Comparison of ENCODE assay signal across 17 mouse cellular contexts in genomic region chr5:149924501-149924900, GRCm38 (mm10).
DNase-seq lines count a peak whose midpoint lies in the region; ATAC-seq lines count a peak whose summit lies in the region.
"Had no signal": no experiment of that assay in that cellular context is flagged by ENCODE, and none has a peak within 500 bp of the region (broad histone marks: within the 10 kb centered on the region; RNA-seq: fewer than 3 reads in every experiment).

No protein-coding gene starts in this region.

- WGBS in heart, embryonic 11.5 days (ENCODE audit: insufficient replicate concordance), result 80% methylated on average over 10 of the region's 10 CpGs

- no peaks in the 10 kb centered on the region for H3K27me3 ChIP-seq in heart, embryonic 11.5 days (ENCODE audit: control insufficient read depth, insufficient read depth, low read length)
- H3K27me3 ChIP-seq: embryonic facial prominence, embryonic 12.5 days; forebrain, embryonic 13.5 days; forebrain, embryonic 15.5 days had no signal

- no peak overlapping the region for H3K9ac ChIP-seq in heart, embryonic 11.5 days (ENCODE audit: low read depth, low read length)
- H3K9ac ChIP-seq: embryonic facial prominence, embryonic 12.5 days; forebrain, embryonic 13.5 days; forebrain, embryonic 15.5 days; forebrain, postnatal 0 days had no signal

- no peak overlapping the region for H3K4me2 ChIP-seq in heart, embryonic 11.5 days
- H3K4me2 ChIP-seq: embryonic facial prominence, embryonic 12.5 days; forebrain, embryonic 13.5 days; forebrain, embryonic 15.5 days had no signal

- peak; percentile 56 for DNase-seq in adrenal gland, adult 2 months
- DNase-seq in adrenal gland, postnatal 4 days (ENCODE audit: low spot score in 2 of 2), result no peak
- peak; percentile 10 for DNase-seq in heart, adult 11 months
- peak; percentile 34 for DNase-seq in adrenal gland, postnatal 14 days
- no peak for DNase-seq in natural killer cell, adult 2 months (ENCODE audit: low spot score in 2 of 2)
- DNase-seq: cerebellum, adult 11-12 months; cerebellum, adult 2 months; cerebellum, adult 9-10 months; cerebellum, postnatal 10 days; cerebellum, postnatal 25 days; forebrain, postnatal 0 days had no signal

- ATAC-seq in heart, embryonic 11.5 days (replicated peaks; ENCODE audit: insufficient number of reproducible peaks, low FRiP score, low TSS enrichment), result no peak
- no peak for ATAC-seq in megakaryocyte, adult 5-6 weeks (ENCODE audit: poor library complexity, severe bottlenecking)
- ATAC-seq: forebrain, embryonic 13.5 days; forebrain, embryonic 15.5 days; forebrain, postnatal 0 days had no signal

- no peaks in the 10 kb centered on the region for H3K36me3 ChIP-seq in heart, embryonic 11.5 days (ENCODE audit: control insufficient read depth, insufficient read depth, low read length)
- H3K36me3 ChIP-seq: embryonic facial prominence, embryonic 10.5 days; embryonic facial prominence, embryonic 12.5 days; forebrain, embryonic 15.5 days had no signal

- no peak overlapping the region for H3K27ac ChIP-seq in heart, embryonic 11.5 days (ENCODE audit: low read depth, low read length)
- H3K27ac ChIP-seq: embryonic facial prominence, embryonic 10.5 days; embryonic facial prominence, embryonic 12.5 days; forebrain, embryonic 13.5 days; forebrain, embryonic 15.5 days had no signal

- H3K9me3 ChIP-seq in heart, embryonic 11.5 days (replicated peaks; ENCODE audit: control insufficient read depth, low read length), result no peaks in the 10 kb centered on the region
- H3K9me3 ChIP-seq: embryonic facial prominence, embryonic 10.5 days; embryonic facial prominence, embryonic 12.5 days; forebrain, embryonic 15.5 days had no signal

- H3K4me3 ChIP-seq in heart, embryonic 11.5 days (ENCODE audit: low read depth, low read length), result no peak overlapping the region
- H3K4me3 ChIP-seq: embryonic facial prominence, embryonic 10.5 days; embryonic facial prominence, embryonic 12.5 days; forebrain, embryonic 13.5 days; forebrain, embryonic 15.5 days had no signal

- H3K4me1 ChIP-seq in heart, embryonic 11.5 days (ENCODE audit: control insufficient read depth, insufficient read depth, low read length), result no peaks in the 10 kb centered on the region
- H3K4me1 ChIP-seq: embryonic facial prominence, embryonic 10.5 days; embryonic facial prominence, embryonic 12.5 days; forebrain, embryonic 13.5 days; forebrain, embryonic 15.5 days had no signal

Comparison
In these comparisons a context has a peak if more than half of its experiments do, and no peak if none do; other contexts are left out.
1. DNase-seq: peak in adrenal gland, adult 2 months (single experiment), heart, adult 11 months (single experiment) and adrenal gland, postnatal 14 days (single experiment); none in adrenal gland, postnatal 4 days (0 of 2) and natural killer cell, adult 2 months (0 of 2).